In genomic region chr5:134776551-134776950, GRCm38 (mm10) we compare ENCODE assay signal across 24 mouse cellular contexts. TPM values are rescaled to one million over a fixed set of nuclear protein-coding genes. Genes with fewer than 3 reads are reported as not detected.
DNase-seq lines count a peak whose midpoint lies in the region; ATAC-seq and TF ChIP-seq lines count a peak whose summit lies in the region.
"Had no signal": no experiment of that assay in that cellular context is flagged by ENCODE, and none has a peak within 500 bp of the region (broad histone marks: within the 10 kb centered on the region; RNA-seq: fewer than 3 reads in every experiment).

No protein-coding gene starts in this region.

- H3K4me1 ChIP-seq in kidney, embryonic 16.5 days (ENCODE audit: insufficient read depth, low read length) = peaks cover 13% of the 10 kb centered on the region
- H3K4me1 ChIP-seq in embryonic facial prominence, embryonic 13.5 days = peaks cover 10% of the 10 kb centered on the region; the same call in 1 of the 2 replicates
- no peaks in the 10 kb centered on the region for H3K4me1 ChIP-seq in hindbrain, embryonic 16.5 days (ENCODE audit: control insufficient read depth, insufficient read depth, low read depth, low read length)
- H3K4me1 ChIP-seq: forebrain, embryonic 10.5 days; hindbrain, embryonic 12.5 days; intestine, embryonic 15.5 days had no signal

- H3K9ac ChIP-seq in kidney, embryonic 16.5 days (replicated peaks; ENCODE audit: low read length) = no peak overlapping the region
- no peak overlapping the region for H3K9ac ChIP-seq in embryonic facial prominence, embryonic 13.5 days
- no peak overlapping the region for H3K9ac ChIP-seq in hindbrain, embryonic 16.5 days (ENCODE audit: low read depth, low read length)
- H3K9ac ChIP-seq: hindbrain, embryonic 12.5 days; intestine, embryonic 15.5 days had no signal

- TF ChIP-seq CTCF in brain, embryonic 14.5 days (IDR thresholded peaks at IDR 0.05; ENCODE audit: borderline replicate concordance, extremely low read depth, insufficient read depth, insufficient read length) = no peak

- H3K27me3 ChIP-seq in kidney, embryonic 16.5 days (ENCODE audit: insufficient read depth, low read length) = no peaks in the 10 kb centered on the region
- 0 out of 2 replicates have a peak, but pooled peaks cover 2% of the 10 kb centered on the region for H3K27me3 ChIP-seq in embryonic facial prominence, embryonic 13.5 days
- no peaks in the 10 kb centered on the region for H3K27me3 ChIP-seq in hindbrain, embryonic 16.5 days (replicated peaks; ENCODE audit: control insufficient read depth, insufficient read depth, low read length)
- H3K27me3 ChIP-seq: hindbrain, embryonic 12.5 days; intestine, embryonic 15.5 days had no signal

- TF ChIP-seq POLR2A in brain, embryonic 14.5 days (IDR thresholded peaks at IDR 0.05; ENCODE audit: borderline replicate concordance, extremely low read depth, insufficient read depth, insufficient read length, poor library complexity, severe bottlenecking) = no peak

- no peak overlapping the region for H3K4me2 ChIP-seq in kidney, embryonic 16.5 days (replicated peaks; ENCODE audit: low read depth, low read length)
- H3K4me2 ChIP-seq in embryonic facial prominence, embryonic 13.5 days = no peak overlapping the region
- no peak overlapping the region for H3K4me2 ChIP-seq in hindbrain, embryonic 16.5 days (ENCODE audit: low read length)
- H3K4me2 ChIP-seq: heart, embryonic 11.5 days; hindbrain, embryonic 12.5 days; intestine, embryonic 15.5 days had no signal

- no peak for ATAC-seq in kidney, embryonic 16.5 days (ENCODE audit: low FRiP score, low TSS enrichment)
- ATAC-seq in embryonic facial prominence, embryonic 13.5 days (ENCODE audit: insufficient number of reproducible peaks, insufficient read depth, low FRiP score, low TSS enrichment, low read depth) = no peak
- ATAC-seq in hindbrain, embryonic 16.5 days = no peak
- ATAC-seq: forebrain, embryonic 14.5 days; hindbrain, postnatal 0 days; intestine, embryonic 15.5 days had no signal

- H3K27ac ChIP-seq in kidney, embryonic 16.5 days (ENCODE audit: low read length) = peak overlapping the region; percentile 2; the same call in 1 of the 2 replicates
- H3K27ac ChIP-seq in embryonic facial prominence, embryonic 13.5 days = 0 out of 2 replicates have a peak overlapping the region, but pooled peaks have one; percentile 19
- no peak overlapping the region for H3K27ac ChIP-seq in hindbrain, embryonic 16.5 days (ENCODE audit: low read depth, low read length)
- H3K27ac ChIP-seq: forebrain, embryonic 10.5 days; hindbrain, embryonic 12.5 days; hindbrain, postnatal 0 days; intestine, embryonic 15.5 days had no signal

- no peaks in the 10 kb centered on the region for H3K36me3 ChIP-seq in kidney, embryonic 16.5 days (ENCODE audit: insufficient read depth, low read length)
- H3K36me3 ChIP-seq in embryonic facial prominence, embryonic 13.5 days = no peaks in the 10 kb centered on the region
- no peaks in the 10 kb centered on the region for H3K36me3 ChIP-seq in hindbrain, embryonic 16.5 days (ENCODE audit: control insufficient read depth, insufficient read depth, low read length)
- H3K36me3 ChIP-seq: forebrain, embryonic 10.5 days; hindbrain, embryonic 12.5 days; intestine, embryonic 15.5 days had no signal

- H3K9me3 ChIP-seq in kidney, embryonic 16.5 days (ENCODE audit: low read length) = no peaks in the 10 kb centered on the region
- no peaks in the 10 kb centered on the region for H3K9me3 ChIP-seq in embryonic facial prominence, embryonic 13.5 days
- no peaks in the 10 kb centered on the region for H3K9me3 ChIP-seq in hindbrain, embryonic 16.5 days (ENCODE audit: control insufficient read depth, low read length)
- H3K9me3 ChIP-seq: forebrain, embryonic 10.5 days; hindbrain, embryonic 12.5 days; intestine, embryonic 15.5 days had no signal

- no peak overlapping the region for H3K4me3 ChIP-seq in kidney, embryonic 16.5 days (ENCODE audit: low read length)
- no peak overlapping the region for H3K4me3 ChIP-seq in embryonic facial prominence, embryonic 13.5 days
- H3K4me3 ChIP-seq in hindbrain, embryonic 16.5 days (ENCODE audit: low read length) = no peak overlapping the region
- H3K4me3 ChIP-seq: erythroblast, embryonic 14.5 days; forebrain, embryonic 10.5 days; hindbrain, embryonic 12.5 days; intestine, embryonic 15.5 days had no signal

- DNase-seq in kidney, postnatal 36 days = no peak
- peak; percentile 1 for DNase-seq in brain, embryonic 14.5 days (ENCODE audit: low read depth)
- peak; percentile 24 for DNase-seq in forelimb bud, embryonic 11.5 days (ENCODE audit: low read depth, low spot score)
- no peak for DNase-seq in left cerebral cortex, adult 18-20 months (ENCODE audit: low spot score in 2 of 2)
- no peak for DNase-seq in testis, postnatal 10 days (ENCODE audit: low spot score)
- DNase-seq: adrenal gland, adult 8-10 months; adrenal gland, postnatal 36 days; cerebellum, adult 11 months; cerebellum, adult 8-10 months; cerebellum, postnatal 14 days; gastrocnemius, postnatal 10 days; heart, adult 18-20 months; heart, postnatal 4 days had no signal

- 54% methylated on average over 12 of the region's 12 CpGs for WGBS in kidney, embryonic 16.5 days
- WGBS in embryonic facial prominence, embryonic 13.5 days = 32% methylated on average over 12 of the region's 12 CpGs
- whole genome bisulfite sequencing in hindbrain, embryonic 16.5 days = 80% methylated on average over 12 of the region's 12 CpGs

RNA-seq across cellular contexts. Expression of gene Eln, which starts 29.4 kb away (rescaled TPM):
- polyA plus RNA-seq in kidney, embryonic 16.5 days (2015; fragmentation: Nextera tagmentation; extraction: Ambion mirVana) = 35.9 and 46.1 TPM in 2 replicates
- 21.6 and 29.1 TPM in 2 replicates for polyA plus RNA-seq in brain, embryonic 14.5 days (2012; rRNA removed)
- polyA plus RNA-seq in embryonic facial prominence, embryonic 13.5 days (2015; fragmentation: Nextera tagmentation; extraction: Ambion mirVana) = 81.1 and 93.0 TPM in 2 replicates
- total RNA-seq in left cerebral cortex, adult 18-20 months (2021) = 1 to 10 TPM; 7.3 to 7.5 TPM
- 25.1 and 26.7 TPM in 2 replicates for polyA plus RNA-seq in hindbrain, embryonic 16.5 days (2015; fragmentation: Nextera tagmentation; extraction: Ambion mirVana)
- total RNA-seq: common myeloid progenitor, adult 5-6 weeks had no signal
- polyA plus RNA-seq: erythroblast, embryonic 14.5 days had no signal

Comparison
In these comparisons a context has a peak if more than half of its experiments do, and no peak if none do; other contexts are left out.
1. DNase-seq: peak in brain, embryonic 14.5 days (single experiment) and forelimb bud, embryonic 11.5 days (single experiment); none in kidney, postnatal 36 days (0 of 2), left cerebral cortex, adult 18-20 months (0 of 2) and testis, postnatal 10 days (single experiment).